Mouse (Mus musculus) C2C12 (cell line): ENCODE results near the gene Zfp652.

Experiments
- CTCF ChIP-seq: IDR thresholded peaks from one replicate; pipeline ENCODE4 v1.5.1; 2011; ENCODE audit not compliant: control insufficient read depth, insufficient read depth, insufficient read length
- MYOD1 ChIP-seq: IDR thresholded peaks from one replicate; pipeline ENCODE4 v1.6.1; 2011; ENCODE audit warnings: low read depth; ENCODE audit not compliant: control insufficient read depth, insufficient read length

DNA sequence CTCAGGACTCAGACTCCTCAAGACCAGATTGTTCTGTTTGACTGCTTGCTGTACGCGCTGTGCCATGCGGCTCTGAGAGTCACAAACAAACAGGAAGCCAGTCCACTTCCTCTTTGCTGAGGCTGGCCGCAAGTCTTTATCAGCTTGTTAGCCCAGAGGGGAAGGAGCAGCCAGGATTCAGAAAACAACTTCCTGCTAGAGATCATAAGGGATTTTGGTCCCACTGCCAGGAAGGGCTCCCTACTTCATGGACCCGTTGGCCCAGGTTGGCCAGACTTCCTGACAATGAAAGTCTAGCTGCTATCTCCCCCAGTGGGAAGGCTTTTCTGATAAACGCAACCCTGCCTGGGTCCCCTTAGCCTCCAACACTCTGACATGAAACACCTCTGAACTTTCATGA, 24.0 kb upstream of the Zfp652 start:
- TF ChIP-seq CTCF (no peak), MYOD1 (no peak)
